Mouse (Mus musculus) lung, adult 2 months (tissue): Measurements from ENCODE around the gene Sema7a. TPM values are rescaled to one million over a fixed set of nuclear protein-coding genes. Genes with fewer than 3 reads are reported as not detected.

Source experiments
- DNase-seq: peaks from one replicate; pipeline ENCODE4 v3.0.0; 2022
- H3K4me1 ChIP-seq: fragments of 200-500 bp; 2 replicates; pipeline ENCODE4 v1.6.1; 2011; ENCODE audit warnings: low read length; ENCODE audit not compliant: control insufficient read depth, insufficient read depth
- H3K4me3 ChIP-seq: fragments of 200-500 bp; replicated peaks from 2 replicates; pipeline ENCODE3; 2011; ENCODE audit warnings: low read depth, mild to moderate bottlenecking, control low read depth, low read length; ENCODE audit errors: extremely low read depth
- CTCF ChIP-seq: fragments of 200-500 bp; IDR thresholded peaks from 2 replicates; pipeline ENCODE4 v1.5.1; 2011; ENCODE audit warnings: mild to moderate bottlenecking, low read length, control low read depth; ENCODE audit not compliant: insufficient read depth
- POLR2A ChIP-seq: fragments of 200-500 bp; IDR thresholded peaks from 2 replicates; pipeline ENCODE4 v1.6.1; 2011; ENCODE audit warnings: low read depth, mild to moderate bottlenecking, control low read depth, low read length, borderline replicate concordance; ENCODE audit errors: extremely low read depth
- whole genome bisulfite sequencing: fragments of 180-500 bp; shearing (Covaris S2); methylation state at CpG from one replicate; pipeline ENCODE4 v1.1.7; 2018; 5-methylcytosine and 5-hydroxymethylcytosine counted together
- polyA plus RNA-seq: library from polyadenylated mRNA; depleted of rRNA; stranded (reverse); fragments of >200 nt; gene quantifications from 2 replicates; pipeline ENCODE4 v1.2.3, GENCODE M21; 2012

Gene Sema7a
- polyA plus RNA-seq, 1 experiment: 69.3 TPM

DNA sequence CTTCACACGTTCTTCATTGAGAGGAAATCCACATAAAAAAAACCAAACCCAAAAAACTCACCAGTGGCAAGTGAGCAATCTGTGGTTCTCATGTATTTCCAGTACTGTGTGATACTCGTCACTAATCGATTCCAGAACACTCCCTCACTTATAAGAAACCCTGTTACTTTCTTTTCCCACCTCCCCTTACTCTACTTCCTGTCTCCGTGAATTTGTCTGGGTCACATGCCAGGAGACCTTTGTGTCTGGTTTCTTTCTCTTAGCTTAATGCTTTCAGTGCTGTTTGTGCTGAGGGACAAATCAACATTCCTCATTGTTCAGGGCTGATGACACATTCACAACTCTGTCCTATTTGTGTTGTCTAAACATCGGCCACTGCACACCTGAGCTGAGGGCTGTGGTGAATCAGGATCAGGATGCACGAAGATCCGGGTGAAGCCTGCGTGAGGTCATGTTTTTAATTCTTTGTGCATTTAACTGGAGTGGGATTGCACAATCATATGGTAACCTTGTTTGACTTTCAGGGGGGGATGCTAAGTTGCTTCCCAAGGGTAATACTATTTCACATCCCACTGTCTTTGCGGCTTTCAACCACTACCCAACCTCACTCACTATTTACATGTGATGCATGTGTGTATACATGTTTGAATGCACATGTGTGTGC, 33.0 kb downstream of the Sema7a start:
- no peak overlapping the region for H3K4me3 ChIP-seq
- DNase-seq: no peak
- TF ChIP-seq POLR2A: no peak
- no peak for TF ChIP-seq CTCF
- WGBS: 33% methylated on average over 9 of the region's 9 CpGs
- peaks cover 22% of the 10 kb centered on the region for H3K4me1 ChIP-seq

DNA sequence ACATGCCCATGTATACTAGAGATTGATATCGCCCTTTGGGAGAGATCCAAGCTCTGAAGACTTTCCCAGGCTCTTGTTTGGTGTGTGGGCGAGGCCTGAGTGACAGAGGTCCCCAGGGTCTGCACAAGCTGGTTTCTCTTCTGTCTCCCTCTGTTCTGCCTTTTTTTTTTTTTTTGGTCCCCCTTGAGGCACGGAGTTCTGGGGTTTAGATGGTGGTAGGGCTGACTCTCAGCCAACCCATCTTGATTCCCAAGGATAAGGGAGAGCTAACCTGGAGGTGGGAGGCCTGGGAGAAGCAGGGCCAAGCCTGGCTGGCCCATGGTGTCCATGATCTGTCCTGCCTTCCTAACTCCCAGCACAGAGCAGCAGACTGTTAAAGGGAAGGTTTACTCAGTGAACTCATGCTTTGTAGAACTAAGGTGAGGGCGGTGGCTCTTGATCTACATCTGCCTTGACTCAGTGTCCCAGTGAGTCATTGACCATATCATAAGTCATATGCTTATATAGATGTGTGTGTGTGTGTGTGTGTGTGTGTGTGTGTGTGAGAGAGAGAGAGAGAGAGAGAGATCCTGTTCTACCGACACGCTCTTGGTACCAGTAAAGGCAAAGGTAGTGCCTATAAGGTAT, 33.6 kb downstream of the Sema7a start:
- 75% methylated on average over 6 of the region's 6 CpGs for WGBS
- DNase-seq: no peak
- Histone ChIP-seq H3K4me3 (no peak overlapping the region), H3K4me1 (peaks cover 22% of the 10 kb centered on the region)
- TF ChIP-seq CTCF: no peak
- no peak for TF ChIP-seq POLR2A

DNA sequence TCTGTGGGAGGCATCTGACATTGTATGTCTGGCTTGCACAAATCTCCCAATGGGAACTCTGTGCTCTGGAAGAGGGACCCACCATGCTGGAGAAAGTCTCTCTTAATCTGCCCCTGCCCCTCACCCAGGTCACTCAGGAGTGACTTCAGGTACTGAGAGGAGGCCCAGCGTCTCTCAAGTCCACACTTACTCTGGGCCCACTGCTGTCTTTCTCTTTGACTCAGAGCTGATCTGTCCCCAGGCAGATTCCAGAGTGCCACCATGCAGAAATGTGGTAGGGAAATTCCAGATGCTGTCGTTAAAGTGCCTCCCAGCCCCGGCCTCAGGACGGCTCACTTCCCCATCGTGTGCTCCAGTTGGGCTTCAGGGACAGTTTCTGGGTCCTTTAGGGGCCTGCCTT, 34.3 kb downstream of the Sema7a start:
- WGBS: 76% methylated on average over 5 of the region's 5 CpGs
- no peak for DNase-seq
- TF ChIP-seq POLR2A: no peak
- no peak for TF ChIP-seq CTCF
- Histone ChIP-seq H3K4me1 (peaks cover 22% of the 10 kb centered on the region), H3K4me3 (no peak overlapping the region)

DNA sequence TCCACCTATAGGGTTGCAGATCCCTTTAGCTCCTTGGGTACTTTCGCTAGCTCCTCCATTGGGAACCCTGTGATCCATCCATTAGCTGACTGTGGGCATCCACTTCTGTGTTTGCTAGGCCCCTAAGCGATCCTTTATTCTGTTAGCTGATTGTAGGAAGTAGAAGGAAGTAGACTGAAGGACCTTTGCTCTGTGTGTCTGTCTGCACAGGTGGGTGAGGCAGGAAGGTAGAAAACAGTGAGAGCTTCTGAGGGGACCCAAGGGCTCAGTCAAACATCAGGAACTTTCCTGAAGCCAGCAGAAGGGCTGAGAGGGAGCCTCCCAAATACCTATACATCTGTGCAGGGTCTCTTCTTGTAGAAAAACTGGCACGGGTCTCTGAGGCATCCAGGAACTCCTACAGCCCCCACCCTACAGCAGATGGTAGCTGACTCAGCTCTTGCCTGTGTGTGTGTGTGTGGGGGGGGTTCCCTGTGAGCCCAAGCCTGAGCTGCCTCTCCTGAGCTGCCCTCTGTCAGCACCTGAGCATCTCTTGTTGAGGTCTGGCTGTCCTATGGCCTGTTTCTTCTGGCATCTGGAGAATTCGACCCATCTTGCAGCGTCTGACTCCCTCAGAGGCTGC, 35.4 kb downstream of the Sema7a start:
- DNase-seq: no peak
- TF ChIP-seq CTCF: no peak
- no peak for TF ChIP-seq POLR2A
- 74% methylated on average over 5 of the region's 5 CpGs for WGBS
- peaks cover 16% of the 10 kb centered on the region; the same call in 1 of the 2 replicates for H3K4me1 ChIP-seq
- no peak overlapping the region for H3K4me3 ChIP-seq

DNA sequence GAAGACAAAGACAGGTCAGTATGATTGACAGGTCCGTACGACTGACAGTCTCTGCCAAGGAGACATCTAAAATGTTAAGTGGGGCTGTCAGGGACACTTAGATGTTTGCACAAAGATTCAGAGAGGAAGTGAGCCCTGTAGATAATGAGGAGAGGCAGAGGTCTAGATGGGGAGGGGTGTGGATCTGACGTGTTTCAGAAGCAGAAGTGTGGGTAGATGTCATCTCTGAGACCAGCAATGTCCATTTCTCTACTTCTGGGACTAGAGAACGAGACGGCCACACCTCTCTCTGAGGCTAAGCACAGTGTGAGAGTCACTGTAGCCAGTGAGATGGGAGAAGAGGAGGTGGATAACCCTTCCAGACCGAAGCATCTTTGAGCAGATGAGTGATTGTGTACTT, 38.1 kb downstream of the Sema7a start:
- Histone ChIP-seq H3K4me3 (no peak overlapping the region), H3K4me1 (peaks cover 4% of the 10 kb centered on the region; the same call in 1 of the 2 replicates)
- DNase-seq: no peak
- no peak for TF ChIP-seq CTCF
- WGBS: 49% methylated on average over 6 of the region's 6 CpGs

DNA sequence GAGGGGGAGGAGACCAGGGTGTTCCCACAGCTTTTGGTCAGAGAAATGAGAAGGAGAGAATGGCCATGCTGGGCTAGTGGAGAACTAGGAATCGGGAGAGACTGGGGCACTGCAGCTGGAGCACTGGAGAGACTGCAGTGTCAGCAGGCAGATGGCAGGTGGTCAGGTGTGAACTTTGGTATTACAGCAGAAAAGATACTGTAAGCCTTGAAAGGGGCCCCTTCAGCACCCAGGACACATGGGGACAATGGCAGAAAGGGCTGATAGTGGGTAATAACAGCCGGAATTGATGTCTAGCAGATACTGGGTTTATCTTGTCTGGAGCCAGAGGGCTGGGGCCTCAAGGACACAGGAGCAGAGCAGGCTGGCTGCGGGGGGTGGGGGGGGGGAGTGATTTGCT, 38.9 kb downstream of the Sema7a start:
- Histone ChIP-seq H3K4me3 (no peak overlapping the region), H3K4me1 (no peaks in the 10 kb centered on the region)
- 61% methylated on average over 3 of the region's 3 CpGs for WGBS

DNA sequence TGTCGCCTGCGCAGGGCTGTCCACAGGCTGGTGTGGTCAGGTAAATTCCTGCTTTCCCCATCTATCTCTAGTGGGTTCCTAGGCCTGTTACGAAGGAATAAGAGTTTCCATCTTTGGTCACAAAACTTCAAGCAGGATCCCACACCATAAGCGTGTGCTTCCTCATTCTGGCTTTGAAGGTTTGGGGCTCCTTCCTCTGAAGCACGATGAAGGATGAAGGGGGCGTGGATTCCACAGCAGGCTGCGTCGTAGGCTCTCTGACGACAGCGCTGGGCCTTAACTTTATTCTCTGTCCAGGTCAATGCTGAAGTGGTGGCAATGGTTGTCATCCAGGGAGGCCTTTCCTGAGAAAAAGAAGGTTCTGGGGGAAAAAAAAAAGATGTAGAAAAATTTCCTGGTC, 40.7 kb downstream of the Sema7a start:
- no peaks in the 10 kb centered on the region for H3K4me1 ChIP-seq
- WGBS: 81% methylated on average over 10 of the region's 10 CpGs
- no peak for DNase-seq
- TF ChIP-seq POLR2A: no peak
- no peak for TF ChIP-seq CTCF
- no peak overlapping the region for H3K4me3 ChIP-seq

More for the DNA sequence above, 38.9 kb downstream of the Sema7a start:
- no peak for DNase-seq
- TF ChIP-seq CTCF (no peak), POLR2A (no peak)

DNA sequence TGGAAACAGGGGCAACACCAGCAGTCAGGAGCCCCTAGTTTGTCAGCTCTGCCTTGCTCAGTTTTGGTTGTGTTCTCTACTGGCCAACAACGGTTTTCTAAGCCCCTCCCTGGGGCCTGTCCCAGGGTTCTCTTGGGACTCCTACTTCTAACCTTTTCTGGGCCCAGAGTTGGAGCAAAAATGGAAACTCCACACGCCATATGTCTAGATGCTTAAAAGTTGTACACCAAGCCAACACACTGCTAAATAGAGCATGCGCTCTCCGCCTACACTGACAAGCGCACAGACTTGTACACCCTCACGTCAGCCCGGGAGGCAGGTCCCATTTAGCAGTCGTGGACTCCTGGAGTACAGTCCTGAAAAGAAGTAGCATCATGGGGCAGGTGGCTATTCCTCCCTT, 45.4 kb downstream of the Sema7a start:
- no peak for TF ChIP-seq POLR2A
- TF ChIP-seq CTCF: no peak
- WGBS: 88% methylated on average over 8 of the region's 8 CpGs
- no peaks in the 10 kb centered on the region; the same call in 1 of the 2 replicates for H3K4me1 ChIP-seq
- DNase-seq: no peak
- no peak overlapping the region for H3K4me3 ChIP-seq

DNA sequence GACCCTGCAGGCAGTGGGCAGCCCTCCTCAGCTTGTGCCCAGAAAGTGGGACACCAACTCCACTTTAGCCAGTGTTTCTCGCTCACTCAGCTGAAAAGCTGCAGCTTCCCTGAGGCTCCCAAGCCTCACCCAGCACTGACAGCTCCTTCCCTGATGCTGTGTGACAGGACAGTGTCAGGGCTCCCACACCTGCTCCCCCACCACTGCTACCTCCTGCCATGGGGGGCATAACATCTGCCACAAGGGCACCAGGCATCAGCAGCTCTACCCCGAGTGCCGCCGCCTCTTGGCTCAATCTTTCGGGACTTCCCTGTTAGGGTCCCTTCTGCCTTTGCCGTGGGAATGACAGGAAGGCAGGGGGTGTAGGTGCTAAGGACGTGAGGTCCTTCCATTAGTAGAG, 46.4 kb downstream of the Sema7a start:
- no peak overlapping the region for H3K4me3 ChIP-seq
- H3K4me1 ChIP-seq: no peaks in the 10 kb centered on the region; the same call in 1 of the 2 replicates
- no peak for TF ChIP-seq POLR2A
- no peak for TF ChIP-seq CTCF
- WGBS: 74% methylated on average over 7 of the region's 7 CpGs
- no peak for DNase-seq

DNA sequence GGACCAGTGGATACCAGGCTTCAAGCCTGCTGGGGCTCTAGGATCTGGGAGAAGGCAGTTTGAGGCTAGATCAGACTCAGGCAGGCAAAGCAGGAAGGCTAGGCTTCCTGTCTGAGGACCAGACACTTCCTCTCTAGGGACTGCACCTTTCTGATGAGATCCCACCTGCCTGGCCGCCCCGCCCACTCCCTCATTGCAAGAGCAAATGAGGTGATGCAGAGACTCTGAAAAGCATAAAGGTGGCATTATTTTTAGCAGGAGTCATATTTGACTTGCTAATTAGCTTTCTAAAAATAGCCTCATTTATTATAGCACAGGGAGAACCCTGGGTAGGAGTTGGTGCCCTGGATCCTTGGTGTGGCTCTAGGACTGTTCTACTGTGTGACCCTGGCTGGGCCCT, 48.2 kb downstream of the Sema7a start:
- no peak for DNase-seq
- H3K4me3 ChIP-seq: no peak overlapping the region
- 85% methylated on average over 2 of the region's 2 CpGs for WGBS
- TF ChIP-seq POLR2A (no peak), CTCF (no peak)
- H3K4me1 ChIP-seq: no peaks in the 10 kb centered on the region; the same call in 1 of the 2 replicates
